Mouse (Mus musculus): ENCODE data around the gene Dtnb. TPM values are rescaled to one million over a fixed set of nuclear protein-coding genes. Genes with fewer than 3 reads are reported as not detected.

The Dtnb gene
- polyA plus RNA-seq, 1 experiment from 2014 or later = 21.5 TPM

DNA sequence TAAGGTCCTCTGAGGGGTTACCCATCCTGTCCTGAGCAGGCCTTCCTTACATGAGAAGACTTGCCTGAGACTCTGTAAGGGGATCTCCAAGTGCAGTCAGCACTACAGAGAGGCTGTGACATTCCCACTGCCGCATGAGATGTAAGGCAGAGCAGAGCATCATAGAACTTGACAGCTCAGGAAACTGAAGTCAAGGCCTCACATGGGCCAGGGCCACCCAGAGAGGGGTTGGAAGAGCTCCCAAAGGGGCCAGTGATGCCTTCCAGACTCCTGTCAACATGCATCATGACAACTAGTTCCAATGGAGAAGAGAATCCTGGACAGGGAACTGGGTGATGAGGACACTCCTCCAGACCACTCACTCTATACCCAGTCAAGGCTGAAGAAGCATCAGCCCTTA is 215.4 kb downstream of the Dtnb start:
- no peak for ATAC-seq (ENCODE audit: insufficient read depth)
- Histone ChIP-seq H3K4me2 (no peak overlapping the region), H3K36me3 (replicated peaks) (no peaks in the 10 kb centered on the region), H3K4me3 (replicated peaks) (no peak overlapping the region), H3K9ac (no peak overlapping the region), H3K9me3 (replicated peaks) (no peaks in the 10 kb centered on the region), H3K27ac (replicated peaks) (no peak overlapping the region), H3K27me3 (peaks cover 4% of the 10 kb centered on the region), H3K4me1 (replicated peaks) (peaks cover 8% of the 10 kb centered on the region; the same call in 1 of the 2 replicates)
- 48% methylated on average over 1 of the region's 1 CpGs for WGBS (ENCODE audit: insufficient replicate concordance)

DNA sequence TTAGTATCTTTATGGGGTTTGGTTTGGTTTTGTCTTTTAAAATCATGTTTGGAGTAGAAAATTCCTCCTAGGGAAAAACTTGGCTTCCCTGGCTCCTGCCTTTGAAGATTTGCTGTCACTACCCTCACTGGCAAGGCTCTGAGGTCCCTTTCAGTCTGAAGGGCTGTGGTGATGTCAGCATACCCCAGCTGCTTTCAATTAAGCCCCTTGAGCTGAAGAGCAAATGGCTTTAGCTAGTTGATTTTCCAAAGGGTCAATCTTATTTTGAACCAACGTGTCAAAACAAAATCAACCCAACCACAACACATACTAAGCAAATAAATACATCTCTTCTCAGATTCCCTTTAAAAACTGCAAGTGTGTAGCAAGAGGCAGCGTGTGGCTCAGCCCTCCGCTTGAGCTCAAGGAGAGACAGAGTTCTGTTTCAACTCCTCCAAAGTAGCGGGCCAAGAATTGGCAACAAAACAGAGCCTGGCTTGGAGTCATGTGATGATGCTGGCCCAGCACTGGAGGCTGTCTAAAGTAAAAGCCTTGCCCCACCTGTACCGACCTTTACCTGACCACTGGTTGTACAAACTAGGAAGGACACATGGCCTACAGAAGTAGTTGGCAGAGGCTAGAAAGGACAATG is 216.4 kb downstream of the Dtnb start:
- no peak overlapping the region for H3K4me3 ChIP-seq (replicated peaks)
- no peak overlapping the region for H3K4me2 ChIP-seq
- H3K9ac ChIP-seq = no peak overlapping the region
- H3K9me3 ChIP-seq (replicated peaks) = no peaks in the 10 kb centered on the region
- ATAC-seq (ENCODE audit: insufficient read depth) = no peak
- H3K4me1 ChIP-seq (replicated peaks) = peaks cover 8% of the 10 kb centered on the region; the same call in 1 of the 2 replicates
- H3K36me3 ChIP-seq (replicated peaks) = no peaks in the 10 kb centered on the region
- no peak overlapping the region for H3K27ac ChIP-seq (replicated peaks)
- peaks cover 13% of the 10 kb centered on the region for H3K27me3 ChIP-seq
- 52% methylated on average over 5 of the region's 5 CpGs for WGBS (ENCODE audit: insufficient replicate concordance)

DNA sequence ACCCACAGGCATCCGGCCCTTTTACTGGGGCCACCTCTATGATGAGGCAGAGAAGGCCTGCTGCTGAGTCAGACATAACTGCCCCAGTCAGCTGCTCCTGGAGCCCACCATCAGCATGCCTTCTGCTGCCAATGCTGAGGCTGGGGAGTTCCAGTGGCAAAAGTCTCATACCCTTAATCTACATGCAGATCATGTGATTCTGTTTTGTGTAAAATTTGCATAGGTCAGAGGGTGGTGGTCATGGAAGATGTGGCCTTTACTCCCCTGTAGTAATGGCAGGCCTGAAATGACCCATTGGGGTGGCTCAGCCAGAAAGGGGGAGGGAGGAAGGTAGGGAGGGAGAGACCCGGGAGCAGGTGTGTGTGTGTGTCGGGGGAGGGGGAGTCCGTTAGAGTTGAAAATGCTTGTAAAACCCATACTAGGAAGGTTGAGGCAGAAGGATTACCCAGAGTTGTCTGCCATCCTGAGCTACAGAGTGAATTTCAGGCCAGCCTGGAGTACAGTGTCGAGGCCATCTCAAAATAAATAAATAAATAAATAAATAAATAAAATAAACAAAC is 217.5 kb downstream of the Dtnb start:
- WGBS (ENCODE audit: insufficient replicate concordance) = 56% methylated on average over 5 of the region's 5 CpGs
- H3K27ac ChIP-seq (replicated peaks) = no peak overlapping the region

DNA sequence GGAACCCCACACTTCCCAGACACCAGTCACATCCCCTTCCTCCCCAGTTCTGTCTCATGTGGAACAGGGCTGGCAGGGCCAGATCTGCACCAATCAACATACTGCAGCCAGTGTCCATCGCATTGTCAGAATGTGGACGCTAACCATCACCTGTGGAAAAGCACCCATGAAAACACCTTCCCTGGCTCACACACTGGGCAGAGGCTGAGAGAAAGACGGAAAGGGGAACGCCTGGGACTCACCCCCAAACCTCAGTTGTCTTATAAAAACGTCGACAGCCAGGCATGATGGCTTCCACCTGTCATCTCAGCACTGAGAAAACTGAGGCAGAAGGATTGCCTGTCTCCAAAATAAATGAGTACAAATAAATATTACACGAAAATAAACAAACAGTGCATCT is 219.1 kb downstream of the Dtnb start:
- Histone ChIP-seq H3K27me3 (peaks cover 24% of the 10 kb centered on the region), H3K9ac (no peak overlapping the region), H3K4me1 (replicated peaks) (peaks cover 8% of the 10 kb centered on the region; the same call in 1 of the 2 replicates), H3K4me2 (peak overlapping the region; percentile 64), H3K9me3 (replicated peaks) (no peaks in the 10 kb centered on the region), H3K4me3 (replicated peaks) (0 out of 2 replicates have a peak overlapping the region, but pooled peaks have one; percentile 22), H3K36me3 (replicated peaks) (no peaks in the 10 kb centered on the region), H3K27ac (replicated peaks) (no peak overlapping the region)
- no peak for ATAC-seq (ENCODE audit: insufficient read depth)
- WGBS (ENCODE audit: insufficient replicate concordance) = 46% methylated on average over 7 of the region's 7 CpGs

More for the DNA sequence above, 217.5 kb downstream of the Dtnb start:
- Histone ChIP-seq H3K4me1 (replicated peaks) (peaks cover 8% of the 10 kb centered on the region; the same call in 1 of the 2 replicates), H3K9me3 (replicated peaks) (no peaks in the 10 kb centered on the region), H3K4me2 (no peak overlapping the region), H3K9ac (no peak overlapping the region), H3K4me3 (replicated peaks) (no peak overlapping the region), H3K36me3 (replicated peaks) (no peaks in the 10 kb centered on the region), H3K27me3 (peaks cover 21% of the 10 kb centered on the region)
- no peak for ATAC-seq (ENCODE audit: insufficient read depth)

DNA sequence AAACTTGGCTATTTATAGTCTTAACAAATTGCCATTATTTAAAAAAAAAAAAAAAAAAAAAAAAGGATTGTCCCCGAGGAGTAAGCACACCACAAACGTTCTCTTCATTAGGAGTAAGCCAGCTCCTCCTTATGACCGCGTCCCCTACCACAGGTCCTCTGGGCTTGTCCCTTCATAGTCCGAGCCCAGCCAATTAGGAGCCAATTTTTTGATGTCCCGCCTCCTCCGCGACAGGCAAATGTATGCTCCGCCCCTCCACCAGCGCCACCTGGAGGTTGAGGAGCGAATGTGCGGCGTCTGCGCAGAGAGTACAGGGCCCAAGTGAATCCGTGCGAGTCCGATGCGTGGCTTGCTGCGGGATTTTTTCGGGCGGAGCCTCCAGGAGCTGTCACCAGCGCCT is 219.6 kb downstream of the Dtnb start:
- Histone ChIP-seq H3K9ac (no peak overlapping the region), H3K9me3 (replicated peaks) (no peaks in the 10 kb centered on the region), H3K4me3 (replicated peaks) (peak overlapping the region; percentile 40), H3K4me2 (peak overlapping the region; percentile 64), H3K36me3 (replicated peaks) (no peaks in the 10 kb centered on the region), H3K27ac (replicated peaks) (no peak overlapping the region), H3K4me1 (replicated peaks) (peaks cover 8% of the 10 kb centered on the region; the same call in 1 of the 2 replicates), H3K27me3 (peaks cover 29% of the 10 kb centered on the region)
- WGBS (ENCODE audit: insufficient replicate concordance) = under 1% methylated on average over 22 of the region's 22 CpGs
- peak; percentile 89 for ATAC-seq (ENCODE audit: insufficient read depth)

DNA sequence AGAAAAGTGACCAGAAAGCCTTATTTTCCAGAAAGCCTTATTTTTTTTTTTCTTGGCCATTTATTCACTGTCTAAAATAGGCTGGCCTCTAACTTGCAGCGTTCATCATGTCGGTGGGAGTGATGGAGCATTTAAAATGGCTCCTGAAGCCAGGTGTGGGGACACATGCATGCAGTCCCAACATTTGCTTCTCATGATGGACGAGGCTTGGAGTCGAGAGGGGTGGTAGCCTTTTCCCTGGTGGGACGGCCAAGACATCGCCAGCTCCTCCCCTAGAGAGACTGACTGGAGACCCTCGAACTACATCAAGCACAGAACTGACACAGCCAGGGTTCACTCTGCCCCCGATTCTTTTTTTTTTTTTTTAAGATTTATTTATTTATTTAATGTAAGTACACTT is 220.1 kb downstream of the Dtnb start:
- WGBS (ENCODE audit: insufficient replicate concordance) = 16% methylated on average over 8 of the region's 8 CpGs

DNA sequence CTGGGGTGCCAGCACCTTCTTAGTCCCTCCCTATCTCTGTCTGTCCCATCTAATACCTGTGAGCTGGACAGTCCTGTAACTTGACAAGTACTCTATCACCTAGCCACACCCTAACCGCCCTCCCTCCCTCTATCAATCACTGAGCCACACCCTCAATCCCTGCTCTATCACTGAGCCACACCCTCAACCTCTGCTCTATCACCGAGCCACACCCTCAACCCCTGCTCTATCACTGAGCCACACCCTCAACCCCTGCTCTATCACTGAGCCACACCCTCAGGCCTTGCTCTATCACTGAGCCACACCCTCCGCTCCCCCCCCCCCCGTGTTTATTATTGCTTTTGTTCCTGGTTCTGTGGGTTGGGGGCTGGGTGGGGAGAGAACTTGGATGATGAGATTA is 223.4 kb downstream of the Dtnb start:
- Histone ChIP-seq H3K27me3 (peaks cover 38% of the 10 kb centered on the region), H3K36me3 (replicated peaks) (no peaks in the 10 kb centered on the region), H3K4me1 (replicated peaks) (peaks cover 14% of the 10 kb centered on the region; the same call in 1 of the 2 replicates), H3K4me3 (replicated peaks) (no peak overlapping the region), H3K9ac (no peak overlapping the region), H3K9me3 (replicated peaks) (no peaks in the 10 kb centered on the region), H3K27ac (replicated peaks) (no peak overlapping the region), H3K4me2 (no peak overlapping the region)
- 16% methylated on average over 4 of the region's 4 CpGs for WGBS (ENCODE audit: insufficient replicate concordance)
- no peak for ATAC-seq (ENCODE audit: insufficient read depth)

More for the DNA sequence above, 220.1 kb downstream of the Dtnb start:
- Histone ChIP-seq H3K27ac (replicated peaks) (no peak overlapping the region), H3K4me2 (peak overlapping the region; percentile 64), H3K36me3 (replicated peaks) (no peaks in the 10 kb centered on the region), H3K9ac (no peak overlapping the region), H3K27me3 (peaks cover 31% of the 10 kb centered on the region), H3K9me3 (replicated peaks) (no peaks in the 10 kb centered on the region), H3K4me3 (replicated peaks) (peak overlapping the region; percentile 40), H3K4me1 (replicated peaks) (peaks cover 8% of the 10 kb centered on the region; the same call in 1 of the 2 replicates)
- no peak for ATAC-seq (ENCODE audit: insufficient read depth)

DNA sequence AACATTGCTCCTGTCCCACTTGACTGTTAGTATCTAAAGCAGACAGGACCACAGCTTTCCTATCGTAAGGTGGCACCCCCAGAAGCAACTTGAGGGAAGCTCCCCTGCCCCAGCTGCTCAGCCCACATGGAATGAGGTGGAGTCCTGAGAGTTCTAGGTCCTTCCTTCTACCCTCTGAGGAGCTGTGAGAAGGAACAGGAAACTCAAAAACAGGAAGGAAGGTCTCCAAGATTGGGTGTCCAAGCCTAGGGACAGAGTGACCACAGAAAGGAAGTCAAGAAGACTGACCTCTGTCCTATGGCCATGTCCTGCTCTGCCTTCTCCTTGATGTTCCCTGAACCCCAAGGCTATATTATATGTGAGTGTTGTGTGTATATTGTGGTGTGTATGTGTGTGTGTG is 227.4 kb downstream of the Dtnb start:
- Histone ChIP-seq H3K27me3 (peaks cover 48% of the 10 kb centered on the region), H3K9ac (no peak overlapping the region), H3K4me3 (replicated peaks) (no peak overlapping the region), H3K27ac (replicated peaks) (no peak overlapping the region), H3K36me3 (replicated peaks) (no peaks in the 10 kb centered on the region), H3K4me1 (replicated peaks) (0 out of 2 replicates have a peak, but pooled peaks cover 6% of the 10 kb centered on the region), H3K9me3 (replicated peaks) (no peaks in the 10 kb centered on the region), H3K4me2 (no peak overlapping the region)
- 40% methylated on average over 1 of the region's 1 CpGs for WGBS (ENCODE audit: insufficient replicate concordance)
- no peak for ATAC-seq (ENCODE audit: insufficient read depth)

DNA sequence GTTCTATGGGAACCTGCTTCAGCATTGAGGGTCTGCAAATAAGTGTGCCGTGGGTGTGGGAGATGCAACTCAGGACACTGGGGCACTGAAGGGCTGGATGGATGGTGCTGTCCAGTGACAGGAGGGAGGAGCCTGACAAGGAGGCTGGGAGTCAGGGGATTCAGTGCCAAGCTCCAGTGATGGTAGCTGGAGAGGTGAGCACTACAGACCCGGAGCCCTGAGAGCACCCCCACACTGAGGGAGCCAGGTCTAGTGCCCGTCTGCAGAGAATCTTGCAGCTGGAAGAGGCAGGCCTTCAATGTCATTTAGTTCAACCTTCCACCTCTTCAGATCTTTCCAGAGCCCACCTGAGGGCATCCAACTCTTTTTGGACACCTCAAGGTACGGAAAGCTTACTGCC is 233.7 kb downstream of the Dtnb start, which contains the start of gene Dnmt3a:
Gene Dnmt3a (plus strand): TSS at position 156 of the 400 bp plus-strand sequence.
- Histone ChIP-seq H3K4me1 (replicated peaks) (peaks cover 31% of the 10 kb centered on the region), H3K4me2 (peak within 1 kb of the TSS; percentile 74), H3K9ac (peak within 1 kb of the TSS; percentile 54), H3K36me3 (replicated peaks) (no peaks in the 10 kb centered on the region), H3K4me3 (replicated peaks) (peak within 1 kb of the TSS; percentile 67), H3K27me3 (peaks cover 91% of the 10 kb centered on the region), H3K9me3 (replicated peaks) (no peaks in the 10 kb centered on the region), H3K27ac (replicated peaks) (peak within 1 kb of the TSS; percentile 62)
- ATAC-seq (ENCODE audit: insufficient read depth) = no peak
- 19% methylated on average over 4 of the region's 4 CpGs for WGBS (ENCODE audit: insufficient replicate concordance)

DNA sequence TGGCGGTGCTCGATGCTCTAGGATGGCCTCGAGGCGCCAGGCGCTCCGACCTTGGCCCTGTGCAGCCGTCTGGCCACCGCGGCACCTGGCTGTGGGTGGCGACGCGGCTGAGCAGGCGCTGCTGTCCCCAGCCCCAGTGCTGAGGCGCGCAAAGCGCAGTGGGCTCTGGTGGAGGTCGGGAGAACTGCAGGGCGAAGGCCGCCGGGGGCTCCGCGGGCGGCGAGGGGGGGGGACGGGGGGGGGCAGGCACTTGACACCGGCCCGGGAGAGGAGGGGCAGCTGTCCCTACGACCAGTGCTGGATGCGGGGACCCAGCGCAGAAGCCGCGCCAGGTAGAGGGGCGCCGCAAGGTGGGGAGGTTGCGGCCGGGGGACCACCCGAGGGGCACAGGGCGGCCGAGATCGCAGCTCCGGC is 234.1 kb downstream of the Dtnb start:
- Histone ChIP-seq H3K4me1 (replicated peaks) (peaks cover 31% of the 10 kb centered on the region), H3K4me3 (replicated peaks) (peak overlapping the region; percentile 67), H3K9me3 (replicated peaks) (no peaks in the 10 kb centered on the region), H3K27ac (replicated peaks) (peak overlapping the region; percentile 62), H3K4me2 (peak overlapping the region; percentile 74), H3K9ac (peak overlapping the region; percentile 54), H3K27me3 (peaks cover 90% of the 10 kb centered on the region), H3K36me3 (replicated peaks) (no peaks in the 10 kb centered on the region)
- WGBS (ENCODE audit: insufficient replicate concordance) = under 1% methylated on average over 41 of the region's 41 CpGs
- peak; percentile 69 for ATAC-seq (ENCODE audit: insufficient read depth)

DNA sequence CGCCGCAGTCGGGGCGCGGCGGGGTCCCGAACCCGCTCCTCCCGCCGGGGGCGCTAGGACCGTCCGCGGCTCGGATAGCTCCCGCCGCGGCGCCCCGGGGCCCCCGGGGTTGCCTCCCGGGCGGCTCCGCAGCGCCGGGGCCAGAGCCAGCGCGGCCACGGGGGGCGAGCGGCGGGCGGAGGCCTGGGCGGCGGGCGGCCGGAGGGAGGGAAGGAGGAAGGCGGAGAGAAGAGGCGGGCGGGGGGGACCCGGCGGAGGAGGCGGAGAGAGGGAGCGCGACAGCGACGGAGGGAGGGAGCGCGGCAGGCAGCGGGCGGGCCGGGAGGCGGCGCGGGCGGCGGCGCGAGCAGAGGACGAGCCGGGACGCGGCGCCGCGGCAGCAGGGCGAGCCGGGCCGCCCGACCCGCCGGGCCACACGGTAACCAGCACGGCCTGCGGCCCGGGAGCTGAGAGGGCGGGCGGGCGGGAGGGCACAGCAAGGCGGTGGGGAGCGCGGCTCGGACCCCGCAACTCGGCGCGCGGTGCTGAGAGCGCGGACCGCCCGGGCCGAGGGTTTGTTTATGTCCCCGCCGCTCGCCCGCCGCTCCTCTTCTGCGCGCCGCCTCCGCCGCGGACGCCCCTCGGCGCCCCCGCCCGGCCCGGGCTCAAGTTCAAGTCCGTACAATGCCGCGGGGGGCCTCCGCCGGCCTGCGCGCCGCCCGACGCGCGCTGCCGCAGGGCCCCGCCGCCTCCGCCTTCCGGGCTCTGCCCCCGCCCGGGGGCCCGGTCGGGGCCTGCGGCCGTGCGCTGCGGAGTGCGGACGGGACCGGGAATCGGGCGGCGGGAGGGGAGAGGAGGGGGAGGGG is 234.7 kb downstream of the Dtnb start:
- under 1% methylated on average over 106 of the region's 141 CpGs for WGBS (ENCODE audit: insufficient replicate concordance)
- Histone ChIP-seq H3K9ac (peak overlapping the region; percentile 54), H3K36me3 (replicated peaks) (no peaks in the 10 kb centered on the region), H3K9me3 (replicated peaks) (no peaks in the 10 kb centered on the region), H3K4me2 (peak overlapping the region; percentile 74), H3K4me1 (replicated peaks) (peaks cover 35% of the 10 kb centered on the region), H3K4me3 (replicated peaks) (peak overlapping the region; percentile 67), H3K27ac (replicated peaks) (peak overlapping the region; percentile 72), H3K27me3 (peaks cover 83% of the 10 kb centered on the region)
- peak; percentile 52 for ATAC-seq (ENCODE audit: insufficient read depth)

Measured in liver, embryonic 15.5 days (tissue).